Mouse (Mus musculus) urinary bladder, postnatal 14 days (tissue): ENCODE results near the gene Klhl11.

Experiments used
- DNase-seq: peaks from one replicate; pipeline ENCODE4 v3.0.0; 2021; ENCODE audit warnings: low spot score

The Klhl11 gene

GRCm38 (mm10) chr11:100413541-100413940 lies 59.0 kb downstream of the Klhl11 start:
- no peak for DNase-seq
